Mouse (Mus musculus) ES-Bruce4 (cell line): ENCODE data around the gene Soga3. TPM values are rescaled to one million over a fixed set of nuclear protein-coding genes. Genes with fewer than 3 reads are reported as not detected.

Experiments
- H3K27ac ChIP-seq: 2 replicates; pipeline ENCODE4 v1.5.1; 2012; ENCODE audit warnings: low read length, inconsistent platforms; ENCODE audit not compliant: insufficient read depth
- H3K27me3 ChIP-seq: 2 replicates; pipeline ENCODE4 v1.6.1; 2012; ENCODE audit warnings: mild to moderate bottlenecking, low read length, inconsistent platforms; ENCODE audit not compliant: control insufficient read depth, poor library complexity, insufficient read depth, severe bottlenecking
- H3K36me3 ChIP-seq: 2 replicates; pipeline ENCODE4 v1.6.1; 2012; ENCODE audit warnings: inconsistent platforms, mild to moderate bottlenecking, low read length, moderate library complexity; ENCODE audit not compliant: control insufficient read depth, poor library complexity, insufficient read depth, severe bottlenecking
- H3K4me1 ChIP-seq: one replicate; pipeline ENCODE4 v1.8.1; 2011; ENCODE audit warnings: low read length; ENCODE audit not compliant: control insufficient read depth, insufficient read depth
- H3K4me3 ChIP-seq: 2 replicates; pipeline ENCODE4 v1.5.1; 2011; ENCODE audit warnings: low read depth, mild to moderate bottlenecking, low read length
- H3K9ac ChIP-seq: 2 replicates; pipeline ENCODE4 v1.6.1; 2012; ENCODE audit warnings: low read depth, mild to moderate bottlenecking, inconsistent platforms; ENCODE audit not compliant: poor library complexity, severe bottlenecking
- H3K9me3 ChIP-seq: replicated peaks from 2 replicates; pipeline ENCODE4 v1.6.1; 2012; ENCODE audit warnings: mild to moderate bottlenecking, low read length, inconsistent platforms; ENCODE audit not compliant: control insufficient read depth, poor library complexity, insufficient read depth, severe bottlenecking
- CTCF ChIP-seq: IDR thresholded peaks from one replicate; pipeline ENCODE4 v1.8.1; 2011; ENCODE audit warnings: low read depth, low read length
- EP300 ChIP-seq: IDR thresholded peaks from 2 replicates; pipeline ENCODE4 v1.6.1; 2011; ENCODE audit warnings: low read depth, low read length; ENCODE audit not compliant: insufficient read depth
- POLR2A ChIP-seq: IDR thresholded peaks from one replicate; pipeline ENCODE4 v1.8.1; 2011; ENCODE audit warnings: low read length; ENCODE audit not compliant: insufficient read depth
- polyA plus RNA-seq: library from polyadenylated mRNA; stranded (reverse); fragments of >200 nt; gene quantifications from 2 replicates; pipeline ENCODE4 v1.2.4, GENCODE M21; 2011; ENCODE audit warnings: low read depth; ENCODE audit not compliant: missing spikeins, insufficient read depth, insufficient read length

The Soga3 gene
- polyA plus RNA-seq, 1 experiment: 1.6 TPM

DNA sequence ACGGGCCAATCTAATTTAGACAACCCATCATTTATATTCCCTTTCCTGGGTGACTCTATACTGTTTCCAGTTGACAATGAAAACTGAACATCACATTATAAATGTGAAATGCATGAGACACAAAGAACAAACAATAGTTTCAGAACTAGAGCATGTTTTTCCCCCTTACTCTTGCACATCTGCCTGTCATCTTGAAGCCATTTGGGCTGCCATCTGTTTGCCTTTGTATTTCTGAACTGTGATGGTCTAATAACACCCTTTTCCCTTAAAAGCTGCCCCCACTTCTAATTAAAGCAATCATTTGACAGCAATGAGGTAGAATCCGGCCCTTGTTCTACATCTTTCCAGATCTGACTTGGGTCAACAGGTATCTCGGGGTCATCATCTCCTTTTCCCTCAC lies 32.0 kb downstream of the Soga3 start:
- no peak overlapping the region for H3K4me3 ChIP-seq
- no peaks in the 10 kb centered on the region for H3K27me3 ChIP-seq
- H3K9ac ChIP-seq: no peak overlapping the region
- TF ChIP-seq EP300 (no peak), CTCF (no peak), POLR2A (no peak)
- no peaks in the 10 kb centered on the region for H3K4me1 ChIP-seq
- H3K36me3 ChIP-seq: no peaks in the 10 kb centered on the region
- no peak overlapping the region for H3K27ac ChIP-seq
- H3K9me3 ChIP-seq: no peaks in the 10 kb centered on the region

DNA sequence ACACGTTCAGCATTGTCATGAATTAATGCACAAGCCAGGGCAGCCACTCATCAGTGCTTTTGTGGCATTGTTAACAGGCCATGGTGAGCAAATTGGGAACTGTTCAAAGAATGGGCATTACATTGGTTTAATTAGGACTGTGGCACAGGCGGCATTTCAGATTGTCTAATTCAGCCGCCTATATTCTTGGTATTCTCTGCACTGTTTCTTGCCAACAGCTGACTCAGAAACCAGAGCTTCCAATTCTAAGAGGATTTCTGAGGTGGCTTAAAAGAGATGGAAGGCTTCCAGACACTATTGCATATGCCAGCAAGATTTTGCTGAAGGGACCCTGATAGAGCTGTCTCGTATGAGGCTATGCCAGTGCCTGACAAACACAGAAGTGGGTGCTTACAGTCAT lies 33.2 kb downstream of the Soga3 start:
- H3K36me3 ChIP-seq: no peaks in the 10 kb centered on the region
- no peaks in the 10 kb centered on the region for H3K4me1 ChIP-seq
- H3K9me3 ChIP-seq: no peaks in the 10 kb centered on the region
- TF ChIP-seq POLR2A: no peak
- TF ChIP-seq EP300: no peak
- no peak for TF ChIP-seq CTCF
- no peak overlapping the region for H3K9ac ChIP-seq
- no peak overlapping the region for H3K4me3 ChIP-seq
- H3K27ac ChIP-seq: no peak overlapping the region
- H3K27me3 ChIP-seq: no peaks in the 10 kb centered on the region

DNA sequence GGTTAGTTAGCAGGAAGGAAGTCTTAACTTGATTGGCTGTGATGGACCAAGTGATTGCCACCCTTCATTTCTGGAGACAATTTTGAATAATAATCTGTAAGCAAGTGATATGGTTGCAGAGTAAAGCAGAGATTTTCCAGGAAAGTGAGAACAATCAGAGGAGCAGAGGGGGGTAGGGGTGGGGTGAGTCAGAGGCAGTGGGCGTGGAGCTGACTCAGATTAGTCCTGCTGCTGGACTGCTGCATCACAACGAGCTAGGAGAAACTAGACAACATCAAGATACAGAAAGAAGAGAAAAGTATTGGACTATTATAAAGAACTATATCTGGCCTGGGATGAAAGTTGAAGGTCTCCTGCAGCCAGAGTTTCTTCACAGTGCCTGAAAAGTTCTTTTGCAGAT lies 34.4 kb downstream of the Soga3 start:
- Histone ChIP-seq H3K36me3 (no peaks in the 10 kb centered on the region), H3K9ac (no peak overlapping the region), H3K4me3 (no peak overlapping the region), H3K27me3 (no peaks in the 10 kb centered on the region), H3K27ac (no peak overlapping the region), H3K4me1 (no peaks in the 10 kb centered on the region), H3K9me3 (no peaks in the 10 kb centered on the region)
- no peak for TF ChIP-seq CTCF
- no peak for TF ChIP-seq EP300
- TF ChIP-seq POLR2A: no peak

DNA sequence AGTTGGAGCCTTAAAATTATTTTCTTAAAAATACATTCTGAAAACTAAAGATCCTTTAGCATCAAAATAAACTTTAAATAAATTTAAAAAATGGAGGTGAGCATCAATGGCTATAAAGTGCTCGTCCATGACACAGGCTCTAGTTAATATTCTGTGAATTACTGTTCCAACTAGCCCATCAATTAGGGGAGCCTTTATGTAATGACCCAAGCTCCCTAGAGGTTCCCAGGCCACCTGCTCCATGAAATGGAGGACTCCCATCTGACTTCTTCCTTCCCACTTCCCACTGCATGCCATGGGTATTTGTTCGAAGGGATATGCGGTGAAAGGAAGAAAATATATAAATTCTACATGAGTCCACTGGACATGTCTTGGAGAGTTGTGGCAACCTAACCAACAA lies 36.6 kb downstream of the Soga3 start:
- H3K36me3 ChIP-seq: no peaks in the 10 kb centered on the region

DNA sequence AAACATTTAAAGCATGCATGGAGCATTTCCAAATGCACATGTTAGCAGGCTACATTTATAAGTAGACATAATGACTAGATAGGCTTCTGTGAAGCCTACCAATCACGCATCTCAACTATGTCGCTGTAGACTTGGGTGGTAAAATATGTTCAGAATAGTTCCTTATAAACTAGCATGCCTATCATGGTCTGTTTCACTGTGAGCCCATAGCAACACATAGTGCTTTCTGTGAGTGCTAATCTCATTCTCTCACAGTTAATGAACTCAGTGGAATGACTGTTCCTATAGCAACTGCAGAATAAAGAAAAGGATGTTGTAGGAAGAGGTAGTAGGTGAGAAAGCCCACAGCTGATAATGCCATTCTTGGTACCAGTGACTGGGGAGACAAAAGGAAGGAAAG lies 37.4 kb downstream of the Soga3 start:
- H3K9me3 ChIP-seq: no peaks in the 10 kb centered on the region
- H3K4me1 ChIP-seq: no peaks in the 10 kb centered on the region
- H3K27me3 ChIP-seq: no peaks in the 10 kb centered on the region
- H3K36me3 ChIP-seq: no peaks in the 10 kb centered on the region
- TF ChIP-seq POLR2A: no peak
- TF ChIP-seq EP300: no peak
- no peak for TF ChIP-seq CTCF
- no peak overlapping the region for H3K4me3 ChIP-seq
- no peak overlapping the region for H3K27ac ChIP-seq
- H3K9ac ChIP-seq: no peak overlapping the region

More for the DNA sequence above, 36.6 kb downstream of the Soga3 start:
- H3K27me3 ChIP-seq: no peaks in the 10 kb centered on the region
- no peak overlapping the region for H3K9ac ChIP-seq
- TF ChIP-seq EP300 (no peak), POLR2A (no peak)
- no peaks in the 10 kb centered on the region for H3K4me1 ChIP-seq
- no peak overlapping the region for H3K4me3 ChIP-seq
- no peak overlapping the region for H3K27ac ChIP-seq
- no peaks in the 10 kb centered on the region for H3K9me3 ChIP-seq

DNA sequence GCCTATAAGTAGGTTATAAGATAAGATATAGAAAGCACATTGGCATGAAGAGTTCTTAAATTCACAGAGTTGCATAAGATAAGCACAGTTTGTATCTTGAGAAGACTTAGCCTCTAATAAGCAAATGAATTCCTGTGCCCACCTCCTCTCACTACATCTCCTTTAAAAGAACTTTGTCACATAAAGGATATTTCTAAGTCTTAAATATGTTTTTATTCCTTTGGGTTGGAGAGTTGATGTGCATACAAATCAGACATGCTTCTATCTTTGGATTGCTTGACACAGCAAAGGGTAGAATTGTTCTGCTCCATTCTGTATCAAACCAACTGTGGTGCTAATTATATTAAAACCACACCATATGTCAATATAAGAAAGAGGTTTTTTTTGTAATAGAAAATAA lies 50.1 kb downstream of the Soga3 start:
- no peaks in the 10 kb centered on the region for H3K9me3 ChIP-seq
- H3K27me3 ChIP-seq: no peaks in the 10 kb centered on the region; the same call in 1 of the 2 replicates
- no peaks in the 10 kb centered on the region for H3K36me3 ChIP-seq
- H3K27ac ChIP-seq: no peak overlapping the region
- H3K4me3 ChIP-seq: no peak overlapping the region
- no peak overlapping the region for H3K9ac ChIP-seq
- TF ChIP-seq POLR2A (no peak), EP300 (no peak), CTCF (no peak)
- no peaks in the 10 kb centered on the region for H3K4me1 ChIP-seq
